Mouse (Mus musculus): ENCODE results near the gene Amh. TPM values are rescaled to one million over a fixed set of nuclear protein-coding genes. Genes with fewer than 3 reads are reported as not detected.

Gene Amh
- polyA plus RNA-seq, 1 experiment: 1.3 TPM

GRCm38 (mm10) chr10:80805925-80806324 is 882 bp downstream of the Amh start:
- H3K27ac ChIP-seq (ENCODE audit: insufficient read depth, low read length): no peak overlapping the region
- H3K36me3 ChIP-seq (ENCODE audit: control insufficient read depth, insufficient read depth, low read length): peaks cover 33% of the 10 kb centered on the region
- 11% methylated on average over 3 of the region's 3 CpGs for WGBS
- peak in 1 of 2 experiments; percentile 66 for DNase-seq (ENCODE audit: low read depth in 1 of 2, low spot score in 2 of 2)
- H3K27me3 ChIP-seq (ENCODE audit: control insufficient read depth, insufficient read depth, low read length): peaks cover 14% of the 10 kb centered on the region
- H3K4me3 ChIP-seq (ENCODE audit: extremely low read depth, insufficient read depth, insufficient read length): no peak overlapping the region
- no peak for TF ChIP-seq POLR2A (IDR thresholded peaks at IDR 0.05; ENCODE audit: low read depth, low read length)
- peak; percentile 64; the same call in 1 of the 2 replicates for TF ChIP-seq CTCF (IDR thresholded peaks at IDR 0.05; ENCODE audit: extremely low read depth, insufficient read depth, insufficient read length, insufficient replicate concordance)
- peaks cover 10% of the 10 kb centered on the region for H3K4me1 ChIP-seq (ENCODE audit: control insufficient read depth, insufficient read depth, insufficient read length)

GRCm38 (mm10) chr10:80806341-80807056 is 1.5 kb downstream of the Amh start:
- no peak for DNase-seq (ENCODE audit: low read depth in 1 of 2, low spot score in 2 of 2)
- H3K4me1 ChIP-seq (ENCODE audit: control insufficient read depth, insufficient read depth, insufficient read length): peaks cover 10% of the 10 kb centered on the region
- H3K27me3 ChIP-seq (ENCODE audit: control insufficient read depth, insufficient read depth, low read length): peaks cover 14% of the 10 kb centered on the region
- no peak overlapping the region for H3K27ac ChIP-seq (ENCODE audit: insufficient read depth, low read length)
- H3K4me3 ChIP-seq (ENCODE audit: extremely low read depth, insufficient read depth, insufficient read length): peak overlapping the region; percentile 49; the same call in 1 of the 2 replicates
- H3K36me3 ChIP-seq (ENCODE audit: control insufficient read depth, insufficient read depth, low read length): peaks cover 29% of the 10 kb centered on the region
- WGBS: 67% methylated on average over 34 of the region's 34 CpGs
- TF ChIP-seq POLR2A (IDR thresholded peaks at IDR 0.05; ENCODE audit: low read depth, low read length): no peak
- no peak for TF ChIP-seq CTCF (IDR thresholded peaks at IDR 0.05; ENCODE audit: extremely low read depth, insufficient read depth, insufficient read length, insufficient replicate concordance)

- no peak overlapping the region for H3K27ac ChIP-seq (ENCODE audit: insufficient read depth, low read length)
- 2% methylated on average over 42 of the region's 58 CpGs for WGBS
- TF ChIP-seq POLR2A (IDR thresholded peaks at IDR 0.05; ENCODE audit: low read depth, low read length) (no peak), CTCF (IDR thresholded peaks at IDR 0.05; ENCODE audit: extremely low read depth, insufficient read depth, insufficient read length, insufficient replicate concordance) (no peak)
- H3K4me3 ChIP-seq (ENCODE audit: extremely low read depth, insufficient read depth, insufficient read length): peak overlapping the region; percentile 49
- DNase-seq (ENCODE audit: low read depth in 1 of 2, low spot score in 2 of 2): peak in 1 of 2 experiments; percentile 55
- peaks cover 14% of the 10 kb centered on the region for H3K27me3 ChIP-seq (ENCODE audit: control insufficient read depth, insufficient read depth, low read length)
- H3K4me1 ChIP-seq (ENCODE audit: control insufficient read depth, insufficient read depth, insufficient read length): peaks cover 10% of the 10 kb centered on the region
- H3K36me3 ChIP-seq (ENCODE audit: control insufficient read depth, insufficient read depth, low read length): peaks cover 27% of the 10 kb centered on the region
These were observed 2.1 kb downstream of the Amh start for GRCm38 (mm10) chr10:80807057-80807627.

- H3K27ac ChIP-seq (ENCODE audit: insufficient read depth, low read length): no peak overlapping the region
- no peak for TF ChIP-seq POLR2A (IDR thresholded peaks at IDR 0.05; ENCODE audit: low read depth, low read length)
- peaks cover 17% of the 10 kb centered on the region for H3K27me3 ChIP-seq (ENCODE audit: control insufficient read depth, insufficient read depth, low read length)
- no peak for DNase-seq (ENCODE audit: low read depth in 1 of 2, low spot score in 2 of 2)
- H3K4me3 ChIP-seq (ENCODE audit: extremely low read depth, insufficient read depth, insufficient read length): no peak overlapping the region
- peaks cover 16% of the 10 kb centered on the region for H3K36me3 ChIP-seq (ENCODE audit: control insufficient read depth, insufficient read depth, low read length)
- 28% methylated on average over 40 of the region's 40 CpGs for WGBS
- peaks cover 10% of the 10 kb centered on the region for H3K4me1 ChIP-seq (ENCODE audit: control insufficient read depth, insufficient read depth, insufficient read length)
These were observed 3.3 kb downstream of the Amh start for GRCm38 (mm10) chr10:80808099-80808984.

- Histone ChIP-seq H3K4me1 (ENCODE audit: control insufficient read depth, insufficient read depth, insufficient read length) (peaks cover 10% of the 10 kb centered on the region), H3K27ac (ENCODE audit: insufficient read depth, low read length) (no peak overlapping the region), H3K27me3 (ENCODE audit: control insufficient read depth, insufficient read depth, low read length) (peaks cover 17% of the 10 kb centered on the region), H3K36me3 (ENCODE audit: control insufficient read depth, insufficient read depth, low read length) (peaks cover 8% of the 10 kb centered on the region), H3K4me3 (ENCODE audit: extremely low read depth, insufficient read depth, insufficient read length) (no peak overlapping the region)
- TF ChIP-seq CTCF (IDR thresholded peaks at IDR 0.05; ENCODE audit: extremely low read depth, insufficient read depth, insufficient read length, insufficient replicate concordance): no peak
- TF ChIP-seq POLR2A (IDR thresholded peaks at IDR 0.05; ENCODE audit: low read depth, low read length): no peak
- DNase-seq (ENCODE audit: low read depth in 1 of 2, low spot score in 2 of 2): no peak
- WGBS: 14% methylated on average over 18 of the region's 18 CpGs
These were observed 4.1 kb downstream of the Amh start for GRCm38 (mm10) chr10:80808985-80809632.

GRCm38 (mm10) chr10:80810084-80810483 is 5.0 kb downstream of the Amh start:
- Histone ChIP-seq H3K36me3 (ENCODE audit: control insufficient read depth, insufficient read depth, low read length) (no peaks in the 10 kb centered on the region; the same call in 1 of the 2 replicates), H3K4me1 (ENCODE audit: control insufficient read depth, insufficient read depth, insufficient read length) (peaks cover 10% of the 10 kb centered on the region), H3K4me3 (ENCODE audit: extremely low read depth, insufficient read depth, insufficient read length) (no peak overlapping the region), H3K27ac (ENCODE audit: insufficient read depth, low read length) (no peak overlapping the region), H3K27me3 (ENCODE audit: control insufficient read depth, insufficient read depth, low read length) (peaks cover 17% of the 10 kb centered on the region)
- TF ChIP-seq POLR2A (IDR thresholded peaks at IDR 0.05; ENCODE audit: low read depth, low read length): no peak
- TF ChIP-seq CTCF (IDR thresholded peaks at IDR 0.05; ENCODE audit: extremely low read depth, insufficient read depth, insufficient read length, insufficient replicate concordance): no peak
- WGBS: 33% methylated on average over 20 of the region's 20 CpGs
- no peak for DNase-seq (ENCODE audit: low read depth in 1 of 2, low spot score in 2 of 2)

Measured in spleen, adult 2 months (tissue).